28 mouse cellular contexts compared by ENCODE assay signal in the genomic region with DNA sequence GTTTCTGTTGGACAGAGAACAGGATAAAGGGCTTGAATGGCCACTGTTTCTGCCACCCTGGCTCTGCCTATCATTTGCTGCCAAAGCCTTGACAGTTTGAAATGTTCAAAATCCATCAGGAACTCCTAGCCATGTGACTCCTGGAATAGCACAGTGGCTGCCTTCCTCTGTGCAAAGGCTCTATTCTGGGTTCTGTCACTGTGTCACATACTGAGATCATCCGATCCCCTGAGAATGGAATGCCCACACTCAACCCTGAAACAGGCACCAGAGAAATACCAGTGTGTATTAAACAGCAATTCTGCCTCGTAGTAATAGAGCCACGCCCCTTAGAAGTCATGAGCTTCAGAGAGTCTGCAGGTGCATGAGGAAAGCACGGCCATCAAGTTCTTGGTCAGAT. TPM values are rescaled to one million over a fixed set of nuclear protein-coding genes. Genes with fewer than 3 reads are reported as not detected.
DNase-seq lines count a peak whose midpoint lies in the region; ATAC-seq and TF ChIP-seq lines count a peak whose summit lies in the region.
"Had no signal": no experiment of that assay in that cellular context is flagged by ENCODE, and none has a peak within 500 bp of the region (broad histone marks: within the 10 kb centered on the region; RNA-seq: fewer than 3 reads in every experiment).

No protein-coding gene starts in this region.

- no peaks in the 10 kb centered on the region for H3K27me3 ChIP-seq in heart, embryonic 14.5 days (ENCODE audit: control insufficient read depth, insufficient read depth, low read length)
- H3K27me3 ChIP-seq in midbrain, embryonic 11.5 days (ENCODE audit: control insufficient read depth, insufficient read depth, low read length): no peaks in the 10 kb centered on the region
- no peaks in the 10 kb centered on the region for H3K27me3 ChIP-seq in midbrain, embryonic 15.5 days (replicated peaks)
- H3K27me3 ChIP-seq: embryonic facial prominence, embryonic 13.5 days; neural tube, embryonic 12.5 days had no signal

- peak; percentile 70; the same call in 1 of the 2 replicates for ATAC-seq in heart, embryonic 14.5 days (ENCODE audit: insufficient number of reproducible peaks, insufficient read depth, low FRiP score, low read depth)
- ATAC-seq in midbrain, embryonic 11.5 days (ENCODE audit: low FRiP score): no peak
- no peak for ATAC-seq in midbrain, embryonic 15.5 days (replicated peaks)
- ATAC-seq: CD4-positive, CD25-positive, alpha-beta regulatory T cell, adult 4 months; intestine, postnatal 0 days had no signal

- H3K4me3 ChIP-seq in gastrocnemius, adult 2 months: no peak overlapping the region
- no peak overlapping the region for H3K4me3 ChIP-seq in heart, embryonic 14.5 days (ENCODE audit: control insufficient read depth in 1 of 2, insufficient read depth in 1 of 2, low read depth in 1 of 2, low read length in 2 of 2)
- no peak overlapping the region for H3K4me3 ChIP-seq in midbrain, embryonic 11.5 days (ENCODE audit: low read depth, low read length)
- no peak overlapping the region for H3K4me3 ChIP-seq in midbrain, embryonic 15.5 days
- H3K4me3 ChIP-seq: embryonic facial prominence, embryonic 13.5 days; erythroblast, embryonic 14.5 days; neural tube, embryonic 12.5 days had no signal

- H3K4me2 ChIP-seq in heart, embryonic 14.5 days (ENCODE audit: low read length): no peak overlapping the region
- H3K4me2 ChIP-seq in midbrain, embryonic 11.5 days: no peak overlapping the region
- H3K4me2 ChIP-seq in midbrain, embryonic 15.5 days: no peak overlapping the region
- H3K4me2 ChIP-seq: embryonic facial prominence, embryonic 13.5 days; hindbrain, embryonic 14.5 days; neural tube, embryonic 12.5 days had no signal

- DNase-seq in gastrocnemius, adult 2 months: no peak
- DNase-seq in gastrocnemius, adult 8-10 months (ENCODE audit: low spot score in 2 of 2): no peak
- no peak for DNase-seq in heart, postnatal 14 days
- DNase-seq in midbrain, embryonic 11.5 days (ENCODE audit: low spot score, missing footprints): peak; percentile 37
- DNase-seq in right cerebral cortex, postnatal 10 days (ENCODE audit: low spot score in 2 of 2): no peak
- DNase-seq: adrenal gland, postnatal 14 days; cerebellum, adult 11-12 months; cerebellum, adult 9-11 months; embryo, embryonic 11 days; kidney, adult 9 months; kidney, postnatal 10 days; liver; lung, adult 2 months; midbrain, embryonic 14.5 days; right cerebral cortex, adult 18-20 months; right cerebral cortex, postnatal 4 days; thymus, postnatal 4 days had no signal

- peak overlapping the region; percentile 46 for H3K27ac ChIP-seq in gastrocnemius, adult 2 months
- peak overlapping the region; percentile 85 for H3K27ac ChIP-seq in heart, embryonic 14.5 days (replicated peaks in 1 of 2; ENCODE audit: control insufficient read depth in 1 of 2, insufficient read depth in 1 of 2, low read depth in 2 of 2, low read length in 2 of 2)
- no peak overlapping the region for H3K27ac ChIP-seq in midbrain, embryonic 11.5 days (ENCODE audit: low read depth, low read length)
- H3K27ac ChIP-seq in midbrain, embryonic 15.5 days: no peak overlapping the region
- H3K27ac ChIP-seq: embryonic facial prominence, embryonic 13.5 days; hindbrain, embryonic 14.5 days; liver, embryonic 14.5 days; macrophage; neural tube, embryonic 12.5 days; stomach, postnatal 0 days had no signal

- no peak for TF ChIP-seq CTCF in gastrocnemius, adult 2 months (IDR thresholded peaks at IDR 0.05)

- H3K9ac ChIP-seq in heart, embryonic 14.5 days (ENCODE audit: low read length): no peak overlapping the region
- no peak overlapping the region for H3K9ac ChIP-seq in midbrain, embryonic 11.5 days (ENCODE audit: low read length)
- H3K9ac ChIP-seq in midbrain, embryonic 15.5 days: no peak overlapping the region
- H3K9ac ChIP-seq: embryonic facial prominence, embryonic 13.5 days; hindbrain, embryonic 14.5 days; liver, embryonic 14.5 days; neural tube, embryonic 12.5 days had no signal

- peaks cover 14% of the 10 kb centered on the region for H3K36me3 ChIP-seq in heart, embryonic 14.5 days (ENCODE audit: control insufficient read depth, insufficient read depth, low read length)
- H3K36me3 ChIP-seq in midbrain, embryonic 11.5 days (ENCODE audit: control insufficient read depth, insufficient read depth, low read length): no peaks in the 10 kb centered on the region
- H3K36me3 ChIP-seq in midbrain, embryonic 15.5 days (replicated peaks): peaks cover 15% of the 10 kb centered on the region; the same call in 1 of the 2 replicates

- intact Hi-C loops in gastrocnemius, adult 2 months (cut with DNase I): no loop called here
- intact Hi-C loops in heart, postnatal 14 days (cut with DNase I): no loop called here

- H3K9me3 ChIP-seq in heart, embryonic 14.5 days (ENCODE audit: control insufficient read depth, low read length): no peaks in the 10 kb centered on the region
- no peaks in the 10 kb centered on the region for H3K9me3 ChIP-seq in midbrain, embryonic 11.5 days (ENCODE audit: control insufficient read depth, low read length)
- H3K9me3 ChIP-seq in midbrain, embryonic 15.5 days: no peaks in the 10 kb centered on the region
- H3K9me3 ChIP-seq: embryonic facial prominence, embryonic 13.5 days; neural tube, embryonic 12.5 days had no signal

- WGBS in heart, embryonic 14.5 days: 47% methylated on average over 4 of the region's 4 CpGs
- WGBS in midbrain, embryonic 11.5 days: 85% methylated on average over 4 of the region's 4 CpGs
- WGBS in midbrain, embryonic 15.5 days: 93% methylated on average over 4 of the region's 4 CpGs

- peaks cover 18 to 21% of the 10 kb centered on the region in 2 experiments for H3K4me1 ChIP-seq in heart, embryonic 14.5 days (ENCODE audit: control insufficient read depth in 2 of 2, insufficient read depth in 2 of 2, low read length in 2 of 2)
- H3K4me1 ChIP-seq in midbrain, embryonic 11.5 days (ENCODE audit: control insufficient read depth, insufficient read depth, low read length): no peaks in the 10 kb centered on the region
- H3K4me1 ChIP-seq in midbrain, embryonic 15.5 days: no peaks in the 10 kb centered on the region
- H3K4me1 ChIP-seq: embryonic facial prominence, embryonic 13.5 days; neural tube, embryonic 12.5 days had no signal

RNA-seq across cellular contexts. Expression of gene Vac14, which starts 33.5 kb away (rescaled TPM):
- 10 to 100 TPM; 15.6 to 18.2 TPM for total RNA-seq in gastrocnemius, adult 2 months (2021)
- total RNA-seq in gastrocnemius, adult 8-10 months (2022): 10 to 100 TPM; 17.4 to 22.1 (median 19.3) TPM
- 17.4 and 19.6 TPM in 2 replicates for polyA plus RNA-seq in heart, embryonic 14.5 days (2014; fragmentation: Nextera tagmentation; extraction: Ambion mirVana)
- 10 to 100 TPM; 15.5 to 16.2 TPM for total RNA-seq in heart, postnatal 14 days (2021)
- 31.9 and 33.8 TPM in 2 replicates for polyA plus RNA-seq in midbrain, embryonic 11.5 days (2014; fragmentation: Nextera tagmentation; extraction: Ambion mirVana)
- polyA plus RNA-seq in midbrain, embryonic 15.5 days (2015; fragmentation: Nextera tagmentation; extraction: Ambion mirVana): 32.0 and 32.7 TPM in 2 replicates

Comparison
In these comparisons a context has a peak if more than half of its experiments do, and no peak if none do; other contexts are left out.
1. H3K27ac ChIP-seq: peak in gastrocnemius, adult 2 months (single experiment) and heart, embryonic 14.5 days (2 of 2); none in midbrain, embryonic 11.5 days (single experiment) and midbrain, embryonic 15.5 days (single experiment).